Mouse (Mus musculus) erythroblast, embryonic 14.5 days (primary cell): ENCODE measurements around the gene Mrps34.

Experiments
- GATA1 ChIP-seq: IDR thresholded peaks from 2 replicates; pipeline ENCODE4 v1.6.1; 2012; ENCODE audit warnings: low read length, inconsistent platforms, mixed read lengths
- TAL1 ChIP-seq: IDR thresholded peaks from 3 replicates; pipeline ENCODE4 v1.6.1; 2012; ENCODE audit warnings: low read length, inconsistent platforms, mixed read lengths

GRCm38 (mm10) chr17:24896993-24897269 is 2.0 kb downstream of the Mrps34 start:
- TF ChIP-seq TAL1, result no peak
- TF ChIP-seq GATA1, result no peak
